Mouse (Mus musculus): ENCODE results near the gene Tcp11.

DNA sequence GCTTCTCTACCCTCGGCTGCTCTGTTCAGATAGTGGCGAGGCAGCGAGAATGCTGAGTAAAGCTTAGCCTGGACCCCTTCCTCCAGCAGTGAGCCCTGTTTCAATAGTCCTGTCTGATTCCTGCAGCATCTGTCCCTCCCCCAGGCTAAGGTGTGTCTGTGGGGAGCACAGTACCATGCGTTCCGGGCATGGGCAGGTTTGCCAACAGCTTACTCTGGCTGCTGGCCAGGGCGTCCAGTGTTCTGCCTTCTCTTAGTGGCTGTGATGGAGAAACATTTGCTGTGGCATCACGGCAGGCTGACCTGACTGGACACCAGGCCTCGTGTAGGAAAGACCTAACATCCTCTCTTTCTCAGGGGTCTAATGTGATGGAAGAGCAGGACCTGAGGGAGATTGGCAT, 30.2 kb downstream of the Tcp11 start:
- TF ChIP-seq POLR2A (IDR thresholded peaks at IDR 0.05; ENCODE audit: borderline replicate concordance, extremely low read depth, low read depth, low read length) (no peak), CTCF (IDR thresholded peaks at IDR 0.05; ENCODE audit: insufficient read depth, low read length) (no peak)

All from lung, adult 2 months (tissue).